Mouse (Mus musculus): ENCODE measurements at regions not wholly inside any gene's neighbourhood (a gene's known extent, or its start where the extent isn't known, plus 50 kb on each side); places are given as distances from the start of the nearest gene placed in this dataset.

DNA sequence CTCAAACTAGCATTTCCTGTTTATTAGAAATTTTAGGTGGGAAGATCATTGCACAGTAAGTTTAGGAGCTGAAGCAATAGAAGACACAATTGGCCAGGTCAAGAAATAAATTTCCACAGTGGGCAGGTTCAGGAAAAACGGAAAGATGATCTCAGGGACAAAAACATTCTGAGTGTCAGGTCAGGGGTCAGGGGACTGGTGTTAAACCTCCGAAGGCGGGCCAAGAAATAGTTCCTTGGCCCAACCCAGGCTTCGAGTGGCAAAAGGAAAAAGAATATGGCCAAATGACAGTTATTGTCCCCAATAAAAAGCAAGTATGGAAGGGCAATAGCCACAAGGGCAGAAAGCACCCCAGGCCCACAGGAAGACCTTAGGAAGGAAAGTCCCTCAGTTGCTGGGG is 144.0 kb downstream of the Fam43a start:
- Histone ChIP-seq H3K4me1 (peaks cover 16% of the 10 kb centered on the region), H3K36me3 (no peaks in the 10 kb centered on the region)

DNA sequence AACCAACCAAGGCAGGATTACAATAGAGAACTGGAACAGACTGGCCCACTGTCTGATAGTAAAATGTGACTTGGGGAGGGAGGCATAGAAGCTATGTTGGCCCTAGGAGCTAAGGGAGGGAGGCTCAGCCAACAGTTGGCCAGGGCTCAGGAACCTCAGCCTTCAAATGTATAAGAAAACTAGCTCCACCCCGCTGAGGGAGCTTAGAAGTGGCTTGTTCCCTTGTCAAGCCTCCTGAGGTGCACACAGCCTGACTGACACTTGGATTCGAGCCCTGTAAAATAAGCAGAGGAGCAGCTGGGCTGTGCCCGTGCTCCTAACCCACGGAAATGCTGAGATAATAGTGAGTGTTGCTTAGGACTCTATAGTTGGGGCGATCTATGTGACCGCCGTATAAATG is 144.7 kb downstream of the Fam43a start:
- Histone ChIP-seq H3K4me2 (replicated peaks) (no peak overlapping the region), H3K4me3 (no peak overlapping the region), H3K27ac (no peak overlapping the region), H3K27me3 (replicated peaks) (no peaks in the 10 kb centered on the region), H3K9me3 (no peaks in the 10 kb centered on the region), H3K36me3 (no peaks in the 10 kb centered on the region), H3K4me1 (peaks cover 9% of the 10 kb centered on the region; the same call in 1 of the 2 replicates), H3K9ac (no peak overlapping the region)
- WGBS: 58% methylated on average over 7 of the region's 7 CpGs
- ATAC-seq (ENCODE audit: low FRiP score, low read depth): no peak

More for the DNA sequence above, 144.0 kb downstream of the Fam43a start:
- H3K4me3 ChIP-seq: no peak overlapping the region
- WGBS: 59% methylated on average over 4 of the region's 4 CpGs
- no peak overlapping the region for H3K4me2 ChIP-seq (replicated peaks)
- no peak overlapping the region for H3K27ac ChIP-seq
- H3K9me3 ChIP-seq: no peaks in the 10 kb centered on the region
- no peak for ATAC-seq (ENCODE audit: low FRiP score, low read depth)
- H3K27me3 ChIP-seq (replicated peaks): no peaks in the 10 kb centered on the region
- H3K9ac ChIP-seq: no peak overlapping the region

DNA sequence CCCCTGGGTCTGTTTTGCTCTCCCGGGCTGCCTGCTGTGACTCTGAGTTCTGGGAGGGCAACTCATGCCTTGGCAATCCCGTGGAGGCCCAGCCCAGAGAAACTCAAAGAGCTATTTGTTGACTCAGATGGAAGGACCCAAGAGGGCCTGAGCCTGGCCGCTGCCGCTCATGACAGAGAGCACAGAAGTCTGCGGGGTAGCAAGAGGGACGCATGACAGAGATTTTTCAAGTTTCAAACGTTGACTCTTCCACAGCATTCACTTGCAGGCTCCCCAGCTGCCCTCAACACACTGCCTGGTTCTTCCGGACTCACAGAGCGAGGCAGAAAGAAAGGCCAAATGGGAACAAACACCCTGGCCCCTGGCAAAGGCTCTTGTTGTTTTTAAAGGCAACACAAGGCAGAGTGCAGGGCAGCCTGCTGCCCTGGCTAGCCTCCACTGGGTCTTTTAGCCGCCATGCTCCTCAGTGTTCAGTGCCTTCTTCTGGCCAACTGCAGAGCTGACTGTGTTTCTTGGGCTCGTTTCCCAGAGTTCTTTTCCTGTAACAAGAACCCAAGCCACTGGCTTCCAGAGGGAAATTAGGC is 146.2 kb downstream of the Fam43a start:
- Histone ChIP-seq H3K4me3 (no peak overlapping the region), H3K4me2 (replicated peaks) (no peak overlapping the region), H3K9ac (no peak overlapping the region), H3K9me3 (no peaks in the 10 kb centered on the region), H3K27me3 (replicated peaks) (no peaks in the 10 kb centered on the region), H3K36me3 (no peaks in the 10 kb centered on the region), H3K27ac (no peak overlapping the region), H3K4me1 (peaks cover 9% of the 10 kb centered on the region; the same call in 1 of the 2 replicates)
- 46% methylated on average over 11 of the region's 11 CpGs for WGBS
- ATAC-seq (ENCODE audit: low FRiP score, low read depth): no peak

DNA sequence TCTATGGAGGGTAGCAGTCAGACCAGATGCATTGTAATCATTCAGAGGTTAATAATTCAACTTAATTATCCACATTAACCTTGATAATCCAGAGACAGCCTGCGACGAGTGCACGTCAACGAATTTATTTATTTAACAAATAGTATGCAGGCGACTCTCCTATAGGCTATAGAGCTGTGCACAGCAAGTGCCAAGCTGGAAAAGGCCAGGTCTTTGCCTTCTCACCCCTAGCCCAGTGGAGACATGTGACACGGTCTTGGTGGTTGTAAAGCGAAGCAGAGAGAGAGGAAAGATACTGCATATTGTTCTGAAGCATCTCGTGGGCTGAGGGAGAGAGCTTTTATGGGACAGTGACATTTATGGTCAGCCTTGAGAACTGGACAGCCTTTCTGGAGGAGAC is 146.7 kb downstream of the Fam43a start:
- Histone ChIP-seq H3K27ac (no peak overlapping the region), H3K4me3 (no peak overlapping the region), H3K36me3 (no peaks in the 10 kb centered on the region), H3K4me1 (peaks cover 9% of the 10 kb centered on the region; the same call in 1 of the 2 replicates), H3K27me3 (replicated peaks) (no peaks in the 10 kb centered on the region), H3K9ac (no peak overlapping the region), H3K9me3 (no peaks in the 10 kb centered on the region), H3K4me2 (replicated peaks) (no peak overlapping the region)
- WGBS: 46% methylated on average over 8 of the region's 8 CpGs
- no peak for ATAC-seq (ENCODE audit: low FRiP score, low read depth)

- no peak overlapping the region for H3K4me3 ChIP-seq
- no peak overlapping the region for H3K9ac ChIP-seq
- H3K9me3 ChIP-seq: no peaks in the 10 kb centered on the region
- no peaks in the 10 kb centered on the region for H3K36me3 ChIP-seq
- no peak overlapping the region for H3K27ac ChIP-seq
- ATAC-seq (ENCODE audit: low FRiP score, low read depth): no peak
- H3K4me1 ChIP-seq: peaks cover 9% of the 10 kb centered on the region; the same call in 1 of the 2 replicates
- no peaks in the 10 kb centered on the region for H3K27me3 ChIP-seq (replicated peaks)
- 78% methylated on average over 3 of the region's 3 CpGs for WGBS
- no peak overlapping the region for H3K4me2 ChIP-seq (replicated peaks)
These were observed 150.3 kb downstream of the Fam43a start for GRCm38 (mm10) chr16:30749841-30750240.

DNA sequence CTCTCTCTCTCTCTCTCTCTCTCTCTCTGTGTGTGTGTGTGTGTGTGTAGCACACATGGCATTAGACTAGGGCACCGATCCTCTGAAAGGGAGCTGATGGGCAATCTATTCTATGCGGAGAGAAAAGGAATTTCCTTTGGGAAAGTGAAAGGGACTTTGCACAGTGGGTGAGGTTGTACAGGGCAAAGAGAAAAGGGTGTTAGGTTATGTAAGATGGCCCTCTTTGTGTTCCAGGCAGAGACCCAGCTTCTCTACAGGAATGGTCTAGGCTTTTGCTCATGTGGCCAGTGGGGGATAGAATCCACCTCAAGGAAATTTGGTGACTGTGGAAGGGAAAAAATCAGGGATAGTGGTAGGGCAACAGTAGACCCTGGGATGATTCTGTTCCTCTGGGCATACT is 156.2 kb downstream of the Fam43a start:
- Histone ChIP-seq H3K36me3 (no peaks in the 10 kb centered on the region), H3K9ac (no peak overlapping the region), H3K4me1 (no peaks in the 10 kb centered on the region), H3K4me3 (no peak overlapping the region), H3K9me3 (no peaks in the 10 kb centered on the region), H3K27me3 (replicated peaks) (no peaks in the 10 kb centered on the region), H3K4me2 (replicated peaks) (no peak overlapping the region), H3K27ac (no peak overlapping the region)
- WGBS: 88% methylated on average over 2 of the region's 2 CpGs
- ATAC-seq (ENCODE audit: low FRiP score, low read depth): no peak

- WGBS: 93% methylated on average over 5 of the region's 5 CpGs
- Histone ChIP-seq H3K9me3 (no peaks in the 10 kb centered on the region), H3K4me3 (no peak overlapping the region), H3K27me3 (replicated peaks) (no peaks in the 10 kb centered on the region), H3K27ac (no peak overlapping the region), H3K9ac (no peak overlapping the region), H3K4me1 (no peaks in the 10 kb centered on the region), H3K4me2 (replicated peaks) (no peak overlapping the region), H3K36me3 (no peaks in the 10 kb centered on the region)
- no peak for ATAC-seq (ENCODE audit: low FRiP score, low read depth)
These were observed 157.2 kb downstream of the Fam43a start for GRCm38 (mm10) chr16:30756678-30757077.

DNA sequence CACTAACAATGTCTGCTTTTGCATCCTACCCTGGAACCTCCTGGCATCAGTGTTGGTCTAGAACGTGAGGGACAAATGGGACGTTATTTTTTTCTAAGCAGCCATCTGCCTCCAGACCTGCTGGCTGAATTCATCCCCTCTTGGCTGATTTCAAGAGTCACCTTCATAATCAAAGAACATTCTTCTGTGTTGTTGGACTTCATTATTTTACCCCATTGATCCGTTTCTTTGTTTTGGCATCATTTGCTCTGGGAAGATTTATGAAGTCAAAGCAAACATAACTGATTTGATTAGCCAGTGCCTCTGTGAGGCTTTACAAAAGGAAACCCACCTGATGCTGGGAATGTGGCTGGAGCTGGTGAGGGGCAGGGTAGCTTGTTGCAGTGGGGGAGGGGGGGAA is 158.0 kb downstream of the Fam43a start:
- no peaks in the 10 kb centered on the region for H3K9me3 ChIP-seq
- H3K4me1 ChIP-seq: no peaks in the 10 kb centered on the region
- H3K4me3 ChIP-seq: no peak overlapping the region
- no peak for ATAC-seq (ENCODE audit: low FRiP score, low read depth)
- no peak overlapping the region for H3K4me2 ChIP-seq (replicated peaks)
- 75% methylated on average over 3 of the region's 3 CpGs for WGBS
- H3K27me3 ChIP-seq (replicated peaks): no peaks in the 10 kb centered on the region
- no peak overlapping the region for H3K9ac ChIP-seq
- no peaks in the 10 kb centered on the region for H3K36me3 ChIP-seq
- no peak overlapping the region for H3K27ac ChIP-seq

DNA sequence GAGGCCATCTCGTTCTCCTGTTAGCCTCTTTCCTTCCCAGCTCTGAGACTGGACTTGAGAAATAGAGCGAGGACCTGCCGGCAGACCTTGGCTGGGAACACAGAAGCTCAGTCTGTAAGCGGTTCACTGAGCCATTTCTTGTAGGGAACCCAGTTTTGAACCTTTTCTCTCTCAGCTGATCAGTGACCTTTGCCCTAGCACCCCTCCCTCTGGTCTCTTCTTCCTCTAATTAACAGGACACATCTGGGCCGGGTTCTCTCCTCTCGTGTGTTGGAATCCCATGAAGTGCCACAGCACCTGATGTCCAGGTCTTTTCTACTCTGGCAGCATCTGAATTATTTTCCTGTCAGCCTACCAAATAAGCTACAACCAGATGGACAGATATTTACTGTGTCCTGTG is 158.5 kb downstream of the Fam43a start:
- H3K27ac ChIP-seq: no peak overlapping the region
- no peaks in the 10 kb centered on the region for H3K4me1 ChIP-seq
- H3K4me3 ChIP-seq: no peak overlapping the region
- no peaks in the 10 kb centered on the region for H3K27me3 ChIP-seq (replicated peaks)
- no peaks in the 10 kb centered on the region for H3K9me3 ChIP-seq
- no peak for ATAC-seq (ENCODE audit: low FRiP score, low read depth)
- H3K36me3 ChIP-seq: no peaks in the 10 kb centered on the region
- no peak overlapping the region for H3K9ac ChIP-seq
- 78% methylated on average over 6 of the region's 6 CpGs for WGBS
- H3K4me2 ChIP-seq (replicated peaks): no peak overlapping the region

- Histone ChIP-seq H3K9ac (no peak overlapping the region), H3K4me2 (replicated peaks) (no peak overlapping the region), H3K27ac (no peak overlapping the region), H3K27me3 (replicated peaks) (no peaks in the 10 kb centered on the region), H3K4me3 (no peak overlapping the region), H3K36me3 (no peaks in the 10 kb centered on the region), H3K4me1 (no peaks in the 10 kb centered on the region), H3K9me3 (no peaks in the 10 kb centered on the region)
- ATAC-seq (ENCODE audit: low FRiP score, low read depth): no peak
- WGBS: 81% methylated on average over 8 of the region's 8 CpGs
These were observed 160.0 kb downstream of the Fam43a start for GRCm38 (mm10) chr16:30759503-30759902.

DNA sequence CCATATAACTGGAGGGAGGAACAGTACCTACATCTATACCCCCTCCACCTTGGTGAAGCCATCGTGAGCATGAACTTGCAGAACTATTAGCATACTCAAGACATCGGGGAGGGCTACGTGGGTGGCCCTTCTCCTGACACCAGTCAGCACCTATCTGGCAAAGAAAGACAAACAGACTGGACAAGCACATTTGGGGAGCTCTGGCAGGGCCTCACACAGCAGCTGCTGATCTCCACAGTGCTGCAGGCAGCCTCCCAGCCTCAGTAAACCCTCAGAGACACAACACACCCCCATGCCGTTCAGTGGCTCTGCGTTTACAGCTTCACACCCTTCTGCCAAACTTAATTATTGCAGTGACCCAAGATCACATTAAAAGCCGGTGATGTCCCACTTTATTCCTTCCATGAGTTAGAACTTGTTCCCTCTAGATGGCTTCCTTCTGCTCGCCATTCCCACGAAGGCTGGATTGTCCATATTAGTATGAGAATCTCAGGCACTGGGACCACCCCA is 161.7 kb downstream of the Fam43a start:
- Histone ChIP-seq H3K27ac (no peak overlapping the region), H3K4me1 (no peaks in the 10 kb centered on the region), H3K9ac (no peak overlapping the region), H3K4me3 (no peak overlapping the region), H3K9me3 (no peaks in the 10 kb centered on the region), H3K36me3 (no peaks in the 10 kb centered on the region), H3K4me2 (replicated peaks) (no peak overlapping the region), H3K27me3 (replicated peaks) (no peaks in the 10 kb centered on the region)
- no peak for ATAC-seq (ENCODE audit: low FRiP score, low read depth)
- WGBS: 55% methylated on average over 8 of the region's 8 CpGs

DNA sequence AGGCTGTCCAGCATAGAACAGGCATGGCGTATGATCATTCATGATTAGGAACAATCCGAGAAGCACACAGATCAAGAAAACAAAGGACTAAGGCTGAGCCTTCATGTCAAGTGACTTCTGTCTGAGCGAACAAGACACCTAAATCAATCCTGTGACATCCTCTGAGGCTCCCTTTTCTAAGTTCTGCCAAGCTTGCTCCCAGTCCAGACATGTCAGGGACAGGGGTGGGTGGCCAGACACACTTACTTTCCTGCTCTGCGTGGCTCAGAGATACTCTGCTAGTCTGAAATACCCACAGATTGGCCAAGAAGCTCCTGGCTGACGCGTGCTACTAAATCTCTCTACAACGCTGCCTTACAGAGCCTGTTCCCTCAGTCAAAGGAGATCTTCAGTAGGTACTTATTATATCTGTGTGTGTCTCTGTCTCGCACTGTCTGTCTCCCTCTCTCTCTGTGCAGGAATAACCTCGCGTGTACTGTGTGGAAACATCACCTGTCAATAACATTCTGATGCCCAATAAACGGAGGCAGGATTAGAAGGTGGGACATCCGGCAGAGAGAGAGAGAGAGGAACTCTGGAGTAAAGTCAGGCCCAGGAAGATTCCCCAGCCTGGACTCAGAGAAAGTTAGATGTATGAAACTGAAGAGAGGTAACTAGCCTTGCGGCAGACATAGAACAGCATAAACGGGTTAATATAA is 163.5 kb downstream of the Fam43a start:
- Histone ChIP-seq H3K9me3 (no peaks in the 10 kb centered on the region), H3K4me3 (no peak overlapping the region), H3K27me3 (replicated peaks) (no peaks in the 10 kb centered on the region), H3K27ac (no peak overlapping the region), H3K4me1 (no peaks in the 10 kb centered on the region), H3K4me2 (replicated peaks) (no peak overlapping the region), H3K9ac (no peak overlapping the region), H3K36me3 (no peaks in the 10 kb centered on the region)
- no peak for ATAC-seq (ENCODE audit: low FRiP score, low read depth)
- 70% methylated on average over 14 of the region's 14 CpGs for WGBS

- no peak overlapping the region for H3K4me3 ChIP-seq
- H3K4me2 ChIP-seq (replicated peaks): no peak overlapping the region
- H3K27me3 ChIP-seq (replicated peaks): no peaks in the 10 kb centered on the region
- no peaks in the 10 kb centered on the region for H3K4me1 ChIP-seq
- no peaks in the 10 kb centered on the region for H3K9me3 ChIP-seq
- H3K9ac ChIP-seq: no peak overlapping the region
- no peaks in the 10 kb centered on the region for H3K36me3 ChIP-seq
- H3K27ac ChIP-seq: no peak overlapping the region
- ATAC-seq (ENCODE audit: low FRiP score, low read depth): no peak
- 88% methylated on average over 4 of the region's 4 CpGs for WGBS
These were observed 166.1 kb downstream of the Fam43a start for GRCm38 (mm10) chr16:30765591-30765990.

All from neural tube, embryonic 12.5 days (tissue).